ENCODE assay signal across 22 mouse cellular contexts in the genomic region with DNA sequence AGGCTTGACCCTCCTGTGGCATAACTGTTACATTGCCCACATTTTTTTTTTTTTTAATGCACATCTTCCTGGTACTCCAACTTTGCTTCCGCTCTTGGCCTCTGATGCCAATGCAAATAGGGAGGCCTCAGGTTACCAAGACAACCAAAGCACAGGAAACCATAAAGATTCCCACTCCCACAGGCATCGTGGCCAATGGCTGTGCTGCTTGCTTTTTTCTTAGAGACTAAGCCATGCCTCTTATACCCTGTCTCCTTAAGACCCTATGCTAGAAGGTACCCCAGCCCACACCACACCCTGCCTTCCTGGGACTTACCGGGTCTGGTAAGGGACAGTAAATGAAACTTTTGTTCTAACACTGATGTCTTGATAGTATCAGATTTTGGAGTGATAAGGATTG. TPM values are rescaled to one million over a fixed set of nuclear protein-coding genes. Genes with fewer than 3 reads are reported as not detected.
A peak's percentile ranks its signal among the peaks of the same experiment; 100 is the strongest.
DNase-seq lines count a peak whose midpoint lies in the region; ATAC-seq and TF ChIP-seq lines count a peak whose summit lies in the region.
"Had no signal": no experiment of that assay in that cellular context is flagged by ENCODE, and none has a peak within 500 bp of the region (broad histone marks: within the 10 kb centered on the region; RNA-seq: fewer than 3 reads in every experiment).

No protein-coding gene starts in this region.

- no peaks in the 10 kb centered on the region for H3K36me3 ChIP-seq in forebrain, embryonic 10.5 days (replicated peaks)
- H3K36me3 ChIP-seq in forebrain, embryonic 15.5 days, result no peaks in the 10 kb centered on the region
- no peaks in the 10 kb centered on the region for H3K36me3 ChIP-seq in liver, postnatal 0 days (replicated peaks; ENCODE audit: insufficient read depth, low read length)
- H3K36me3 ChIP-seq in embryonic facial prominence, embryonic 10.5 days (replicated peaks), result no peaks in the 10 kb centered on the region
- H3K36me3 ChIP-seq in stomach, postnatal 0 days (ENCODE audit: control insufficient read depth, insufficient read depth, low read length), result no peaks in the 10 kb centered on the region
- no peaks in the 10 kb centered on the region for H3K36me3 ChIP-seq in hindbrain, postnatal 0 days (ENCODE audit: insufficient read depth, low read length)
- H3K36me3 ChIP-seq: embryonic facial prominence, embryonic 12.5 days; forebrain, embryonic 12.5 days; hindbrain, embryonic 13.5 days had no signal

- peak; percentile 8 for DNase-seq in forebrain, embryonic 10.5 days (ENCODE audit: extremely low spot score, low spot score)
- peak; percentile 1 for DNase-seq in liver
- DNase-seq in liver, postnatal 0 days, result no peak
- peak; percentile 7 for DNase-seq in embryonic facial prominence, embryonic 10.5 days (ENCODE audit: low spot score)
- peak; percentile 8 for DNase-seq in stomach, postnatal 0 days (ENCODE audit: low spot score)
- no peak for DNase-seq in hindbrain, postnatal 0 days (ENCODE audit: low spot score)
- DNase-seq: adrenal gland, postnatal 14 days; cerebellum, adult 2 months; cerebellum, postnatal 10 days; forebrain, postnatal 0 days; gastrocnemius, postnatal 14 days; heart, postnatal 10 days; heart, postnatal 4 days; kidney, adult 18-20 months had no signal

- H3K4me1 ChIP-seq in forebrain, embryonic 10.5 days, result no peaks in the 10 kb centered on the region; the same call in 1 of the 2 replicates
- no peaks in the 10 kb centered on the region for H3K4me1 ChIP-seq in forebrain, embryonic 15.5 days
- peaks cover 5% of the 10 kb centered on the region; the same call in 1 of the 2 replicates for H3K4me1 ChIP-seq in liver, postnatal 0 days (ENCODE audit: insufficient read depth)
- 0 out of 2 replicates have a peak, but pooled peaks cover 2% of the 10 kb centered on the region for H3K4me1 ChIP-seq in embryonic facial prominence, embryonic 10.5 days
- H3K4me1 ChIP-seq in stomach, postnatal 0 days (replicated peaks; ENCODE audit: control insufficient read depth, insufficient read depth), result no peaks in the 10 kb centered on the region
- H3K4me1 ChIP-seq in hindbrain, postnatal 0 days (ENCODE audit: insufficient read depth, low read length), result no peaks in the 10 kb centered on the region
- H3K4me1 ChIP-seq: embryonic facial prominence, embryonic 12.5 days; forebrain, embryonic 12.5 days; hindbrain, embryonic 13.5 days had no signal

- no peaks in the 10 kb centered on the region for H3K27me3 ChIP-seq in forebrain, embryonic 10.5 days (ENCODE audit: poor library complexity, severe bottlenecking)
- no peaks in the 10 kb centered on the region for H3K27me3 ChIP-seq in forebrain, embryonic 15.5 days
- H3K27me3 ChIP-seq in liver, postnatal 0 days (ENCODE audit: insufficient read depth, low read length), result no peaks in the 10 kb centered on the region
- H3K27me3 ChIP-seq in embryonic facial prominence, embryonic 10.5 days (replicated peaks; ENCODE audit: low read depth, poor library complexity, severe bottlenecking), result no peaks in the 10 kb centered on the region
- H3K27me3 ChIP-seq in stomach, postnatal 0 days (ENCODE audit: control insufficient read depth, insufficient read depth, low read length), result no peaks in the 10 kb centered on the region
- H3K27me3 ChIP-seq in hindbrain, postnatal 0 days (ENCODE audit: insufficient read depth, low read length), result no peaks in the 10 kb centered on the region
- H3K27me3 ChIP-seq: CH12.LX; embryonic facial prominence, embryonic 12.5 days; forebrain, embryonic 12.5 days; hindbrain, embryonic 13.5 days had no signal

- H3K4me3 ChIP-seq in forebrain, embryonic 10.5 days, result no peak overlapping the region
- no peak overlapping the region for H3K4me3 ChIP-seq in forebrain, embryonic 15.5 days
- H3K4me3 ChIP-seq in liver, postnatal 0 days (ENCODE audit: low read depth, low read length), result no peak overlapping the region
- no peak overlapping the region for H3K4me3 ChIP-seq in embryonic facial prominence, embryonic 10.5 days
- H3K4me3 ChIP-seq in stomach, postnatal 0 days (ENCODE audit: low read depth, low read length), result no peak overlapping the region
- H3K4me3 ChIP-seq in hindbrain, postnatal 0 days (ENCODE audit: low read length), result no peak overlapping the region
- H3K4me3 ChIP-seq: embryonic facial prominence, embryonic 12.5 days; forebrain, embryonic 12.5 days; hindbrain, embryonic 13.5 days had no signal

- ATAC-seq in forebrain, embryonic 15.5 days (replicated peaks), result no peak
- ATAC-seq in liver, postnatal 0 days, result no peak
- no peak for ATAC-seq in stomach, postnatal 0 days (ENCODE audit: low FRiP score, low TSS enrichment)
- no peak for ATAC-seq in hindbrain, postnatal 0 days
- ATAC-seq: activated CD4-positive, CD25-positive, alpha-beta regulatory T cell, adult 4 months; forebrain, postnatal 0 days; Patski had no signal

- no peak for TF ChIP-seq EP300 in liver, postnatal 0 days (IDR thresholded peaks at IDR 0.05; ENCODE audit: low read depth)
- no peak for TF ChIP-seq EP300 in stomach, postnatal 0 days (optimal IDR thresholded peaks at IDR 0.05)

- H3K9ac ChIP-seq in forebrain, embryonic 15.5 days (replicated peaks), result no peak overlapping the region
- H3K9ac ChIP-seq in liver, postnatal 0 days (replicated peaks), result no peak overlapping the region
- no peak overlapping the region for H3K9ac ChIP-seq in stomach, postnatal 0 days (ENCODE audit: low read length)
- no peak overlapping the region for H3K9ac ChIP-seq in hindbrain, postnatal 0 days (replicated peaks; ENCODE audit: low read length)
- H3K9ac ChIP-seq: embryonic facial prominence, embryonic 12.5 days; forebrain, embryonic 12.5 days; forebrain, postnatal 0 days; hindbrain, embryonic 13.5 days had no signal

- H3K27ac ChIP-seq in forebrain, embryonic 10.5 days, result no peak overlapping the region
- H3K27ac ChIP-seq in forebrain, embryonic 15.5 days (replicated peaks), result no peak overlapping the region
- H3K27ac ChIP-seq in liver, postnatal 0 days (ENCODE audit: low read depth), result no peak overlapping the region
- no peak overlapping the region for H3K27ac ChIP-seq in embryonic facial prominence, embryonic 10.5 days (replicated peaks)
- H3K27ac ChIP-seq in stomach, postnatal 0 days (replicated peaks), result no peak overlapping the region
- no peak overlapping the region for H3K27ac ChIP-seq in hindbrain, postnatal 0 days
- H3K27ac ChIP-seq: embryonic facial prominence, embryonic 12.5 days; forebrain, embryonic 12.5 days; hindbrain, embryonic 13.5 days had no signal

- 81% methylated on average over 3 of the region's 3 CpGs for WGBS in forebrain, embryonic 10.5 days
- WGBS in forebrain, embryonic 15.5 days, result 66% methylated on average over 3 of the region's 3 CpGs
- 54% methylated on average over 3 of the region's 3 CpGs for WGBS in liver, postnatal 0 days (ENCODE audit: insufficient replicate concordance)
- 69% methylated on average over 3 of the region's 3 CpGs for WGBS in embryonic facial prominence, embryonic 10.5 days
- WGBS in stomach, postnatal 0 days, result 45% methylated on average over 3 of the region's 3 CpGs
- WGBS in hindbrain, postnatal 0 days, result 59% methylated on average over 3 of the region's 3 CpGs

- no peak for TF ChIP-seq CTCF in liver, postnatal 0 days (IDR thresholded peaks at IDR 0.05; ENCODE audit: low read depth)
- TF ChIP-seq CTCF in stomach, postnatal 0 days (IDR thresholded peaks at IDR 0.05; ENCODE audit: low read depth), result no peak
- TF ChIP-seq CTCF in hindbrain, postnatal 0 days (IDR thresholded peaks at IDR 0.05; ENCODE audit: low read depth), result no peak

- H3K9me3 ChIP-seq in forebrain, embryonic 10.5 days, result no peaks in the 10 kb centered on the region
- H3K9me3 ChIP-seq in forebrain, embryonic 15.5 days, result no peaks in the 10 kb centered on the region
- no peaks in the 10 kb centered on the region for H3K9me3 ChIP-seq in liver, postnatal 0 days (ENCODE audit: low read length)
- no peaks in the 10 kb centered on the region for H3K9me3 ChIP-seq in embryonic facial prominence, embryonic 10.5 days
- no peaks in the 10 kb centered on the region for H3K9me3 ChIP-seq in stomach, postnatal 0 days (ENCODE audit: control insufficient read depth, low read length)
- H3K9me3 ChIP-seq in hindbrain, postnatal 0 days (ENCODE audit: low read length), result no peaks in the 10 kb centered on the region
- H3K9me3 ChIP-seq: embryonic facial prominence, embryonic 12.5 days; forebrain, embryonic 12.5 days; hindbrain, embryonic 13.5 days had no signal

- H3K4me2 ChIP-seq in forebrain, embryonic 15.5 days (replicated peaks), result no peak overlapping the region
- no peak overlapping the region for H3K4me2 ChIP-seq in liver, postnatal 0 days (ENCODE audit: low read depth, low read length)
- no peak overlapping the region for H3K4me2 ChIP-seq in stomach, postnatal 0 days (replicated peaks; ENCODE audit: low read depth)
- H3K4me2 ChIP-seq in hindbrain, postnatal 0 days (ENCODE audit: low read depth, low read length), result no peak overlapping the region
- H3K4me2 ChIP-seq: embryonic facial prominence, embryonic 12.5 days; forebrain, embryonic 12.5 days; hindbrain, embryonic 13.5 days had no signal

RNA-seq across cellular contexts. Expression of a gene that starts 9.2 kb away (rescaled TPM):
- polyA plus RNA-seq in forebrain, embryonic 10.5 days (2016; fragmentation: Nextera tagmentation; extraction: Ambion mirVana), result 0.97 TPM in 1 of 2 replicates, not detected in the other
- polyA plus RNA-seq in forebrain, embryonic 15.5 days (2015; fragmentation: Nextera tagmentation; extraction: Ambion mirVana), result 0.56 and 0.81 TPM in 2 replicates
- polyA plus RNA-seq in liver, postnatal 0 days (2015; fragmentation: Nextera tagmentation; extraction: Ambion mirVana), result 0.96 TPM in 1 of 2 replicates, not detected in the other
- polyA plus RNA-seq in embryonic facial prominence, embryonic 10.5 days (2016; fragmentation: Nextera tagmentation; extraction: Ambion mirVana), result 0.34 and 0.99 TPM in 2 replicates
- polyA plus RNA-seq in stomach, postnatal 0 days (2015; fragmentation: Nextera tagmentation; extraction: Ambion mirVana), result 0.25 and 0.34 TPM in 2 replicates
- total RNA-seq in hindbrain, postnatal 0 days (2014; rRNA removed), result not detected in 2 replicates
- 1.2 and 1.9 TPM in 2 replicates for polyA plus RNA-seq in hindbrain, postnatal 0 days (2015; fragmentation: Nextera tagmentation; extraction: Ambion mirVana)
- total RNA-seq: forebrain, postnatal 0 days had no signal
- polyA plus RNA-seq: activated CD4-positive, CD25-positive, alpha-beta regulatory T cell, adult 4 months; cerebellum, adult 2 months; heart, embryonic 14.5 days; hindbrain, embryonic 13.5 days; Patski had no signal

RNA-seq across cellular contexts. Expression of a gene that starts 14.8 kb away (rescaled TPM):
- polyA plus RNA-seq in forebrain, embryonic 10.5 days (2016; fragmentation: Nextera tagmentation; extraction: Ambion mirVana), result 24.3 and 26.4 TPM in 2 replicates
- polyA plus RNA-seq in forebrain, embryonic 15.5 days (2015; fragmentation: Nextera tagmentation; extraction: Ambion mirVana), result 59.1 and 61.0 TPM in 2 replicates
- polyA plus RNA-seq in liver, postnatal 0 days (2015; fragmentation: Nextera tagmentation; extraction: Ambion mirVana), result 7.3 and 8.4 TPM in 2 replicates
- 26.6 and 28.0 TPM in 2 replicates for polyA plus RNA-seq in embryonic facial prominence, embryonic 10.5 days (2016; fragmentation: Nextera tagmentation; extraction: Ambion mirVana)
- 25.0 and 26.1 TPM in 2 replicates for polyA plus RNA-seq in stomach, postnatal 0 days (2015; fragmentation: Nextera tagmentation; extraction: Ambion mirVana)
- total RNA-seq in hindbrain, postnatal 0 days (2014; rRNA removed), result 34.0 and 36.3 TPM in 2 replicates
- polyA plus RNA-seq in hindbrain, postnatal 0 days (2015; fragmentation: Nextera tagmentation; extraction: Ambion mirVana), result 45.4 and 47.6 TPM in 2 replicates

RNA-seq across cellular contexts. Expression of a gene that starts 14.9 kb away (rescaled TPM):
- polyA plus RNA-seq in forebrain, embryonic 10.5 days (2016; fragmentation: Nextera tagmentation; extraction: Ambion mirVana), result 15.3 and 24.2 TPM in 2 replicates
- polyA plus RNA-seq in forebrain, embryonic 15.5 days (2015; fragmentation: Nextera tagmentation; extraction: Ambion mirVana), result 21.5 and 28.2 TPM in 2 replicates
- 6.3 and 7.3 TPM in 2 replicates for polyA plus RNA-seq in liver, postnatal 0 days (2015; fragmentation: Nextera tagmentation; extraction: Ambion mirVana)
- 17.5 and 18.8 TPM in 2 replicates for polyA plus RNA-seq in embryonic facial prominence, embryonic 10.5 days (2016; fragmentation: Nextera tagmentation; extraction: Ambion mirVana)
- polyA plus RNA-seq in stomach, postnatal 0 days (2015; fragmentation: Nextera tagmentation; extraction: Ambion mirVana), result 11.7 and 13.0 TPM in 2 replicates
- 18.9 and 31.2 TPM in 2 replicates for total RNA-seq in hindbrain, postnatal 0 days (2014; rRNA removed)
- polyA plus RNA-seq in hindbrain, postnatal 0 days (2015; fragmentation: Nextera tagmentation; extraction: Ambion mirVana), result 11.5 and 13.5 TPM in 2 replicates

RNA-seq across cellular contexts. Expression of a gene that starts 31.0 kb away (rescaled TPM):
- 42.5 and 43.0 TPM in 2 replicates for polyA plus RNA-seq in forebrain, embryonic 10.5 days (2016; fragmentation: Nextera tagmentation; extraction: Ambion mirVana)
- polyA plus RNA-seq in forebrain, embryonic 15.5 days (2015; fragmentation: Nextera tagmentation; extraction: Ambion mirVana), result 53.2 and 54.2 TPM in 2 replicates
- polyA plus RNA-seq in liver, postnatal 0 days (2015; fragmentation: Nextera tagmentation; extraction: Ambion mirVana), result 30.0 and 34.2 TPM in 2 replicates
- 53.1 and 53.5 TPM in 2 replicates for polyA plus RNA-seq in embryonic facial prominence, embryonic 10.5 days (2016; fragmentation: Nextera tagmentation; extraction: Ambion mirVana)
- 42.7 and 60.3 TPM in 2 replicates for polyA plus RNA-seq in stomach, postnatal 0 days (2015; fragmentation: Nextera tagmentation; extraction: Ambion mirVana)
- 43.0 and 51.0 TPM in 2 replicates for total RNA-seq in hindbrain, postnatal 0 days (2014; rRNA removed)
- polyA plus RNA-seq in hindbrain, postnatal 0 days (2015; fragmentation: Nextera tagmentation; extraction: Ambion mirVana), result 69.9 and 70.3 TPM in 2 replicates

RNA-seq across cellular contexts. Expression of a gene that starts 31.3 kb away (rescaled TPM):
- polyA plus RNA-seq in forebrain, embryonic 10.5 days (2016; fragmentation: Nextera tagmentation; extraction: Ambion mirVana), result 32.5 and 34.4 TPM in 2 replicates
- polyA plus RNA-seq in forebrain, embryonic 15.5 days (2015; fragmentation: Nextera tagmentation; extraction: Ambion mirVana), result 77.7 and 78.8 TPM in 2 replicates
- polyA plus RNA-seq in liver, postnatal 0 days (2015; fragmentation: Nextera tagmentation; extraction: Ambion mirVana), result 36.2 and 41.2 TPM in 2 replicates
- 35.7 and 36.0 TPM in 2 replicates for polyA plus RNA-seq in embryonic facial prominence, embryonic 10.5 days (2016; fragmentation: Nextera tagmentation; extraction: Ambion mirVana)
- 85.6 and 89.2 TPM in 2 replicates for polyA plus RNA-seq in stomach, postnatal 0 days (2015; fragmentation: Nextera tagmentation; extraction: Ambion mirVana)
- total RNA-seq in hindbrain, postnatal 0 days (2014; rRNA removed), result 40.1 and 75.9 TPM in 2 replicates
- 77.9 and 82.8 TPM in 2 replicates for polyA plus RNA-seq in hindbrain, postnatal 0 days (2015; fragmentation: Nextera tagmentation; extraction: Ambion mirVana)

Comparison
In these comparisons a context has a peak if more than half of its experiments do, and no peak if none do; other contexts are left out.
1. DNase-seq: peak in forebrain, embryonic 10.5 days (single experiment), liver (single experiment), embryonic facial prominence, embryonic 10.5 days (single experiment) and stomach, postnatal 0 days (single experiment); none in liver, postnatal 0 days (single experiment) and hindbrain, postnatal 0 days (single experiment).